Mouse (Mus musculus): Measurements from ENCODE around the gene Cemip. TPM values are rescaled to one million over a fixed set of nuclear protein-coding genes. Genes with fewer than 3 reads are reported as not detected.

The Cemip gene
- polyA plus RNA-seq, 1 experiment from 2014 or later: 0.41 TPM

- H3K27me3 ChIP-seq (ENCODE audit: insufficient read depth, poor library complexity, severe bottlenecking): 0 out of 2 replicates have a peak, but pooled peaks cover 7% of the 10 kb centered on the region
- DNase-seq (ENCODE audit: low spot score): no peak
- 66% methylated on average over 8 of the region's 8 CpGs for whole genome bisulfite sequencing
- H3K4me1 ChIP-seq: no peaks in the 10 kb centered on the region
- H3K27ac ChIP-seq: no peak overlapping the region
- no peaks in the 10 kb centered on the region for H3K36me3 ChIP-seq
- no peaks in the 10 kb centered on the region for H3K9me3 ChIP-seq
- H3K4me3 ChIP-seq: no peak overlapping the region
These were observed 46.3 kb downstream of the Cemip start for GRCm38 (mm10) chr7:84039856-84040522.

GRCm38 (mm10) chr7:84038642-84039041, 47.7 kb downstream of the Cemip start:
- no peak overlapping the region for H3K4me3 ChIP-seq
- no peaks in the 10 kb centered on the region for H3K36me3 ChIP-seq
- H3K27me3 ChIP-seq (ENCODE audit: insufficient read depth, poor library complexity, severe bottlenecking): 0 out of 2 replicates have a peak, but pooled peaks cover 7% of the 10 kb centered on the region
- H3K27ac ChIP-seq: no peak overlapping the region
- WGBS: 95% methylated on average over 10 of the region's 10 CpGs
- H3K4me1 ChIP-seq: no peaks in the 10 kb centered on the region
- DNase-seq (ENCODE audit: low spot score): no peak
- no peaks in the 10 kb centered on the region for H3K9me3 ChIP-seq

- no peaks in the 10 kb centered on the region for H3K9me3 ChIP-seq
- H3K27ac ChIP-seq: no peak overlapping the region
- WGBS: 90% methylated on average over 1 of the region's 1 CpGs
- H3K4me1 ChIP-seq: peaks cover 12% of the 10 kb centered on the region
- H3K4me3 ChIP-seq: no peak overlapping the region
- no peaks in the 10 kb centered on the region for H3K27me3 ChIP-seq (ENCODE audit: insufficient read depth, poor library complexity, severe bottlenecking)
- H3K36me3 ChIP-seq: no peaks in the 10 kb centered on the region
- DNase-seq (ENCODE audit: low spot score): no peak
These were observed 53.5 kb downstream of the Cemip start for GRCm38 (mm10) chr7:84032831-84033230.

- WGBS: 35% methylated on average over 3 of the region's 3 CpGs
- no peak overlapping the region for H3K27ac ChIP-seq
These were observed 57.1 kb downstream of the Cemip start for GRCm38 (mm10) chr7:84029120-84029771.

GRCm38 (mm10) chr7:84028368-84028767, 57.9 kb downstream of the Cemip start:
- 58% methylated on average over 4 of the region's 4 CpGs for WGBS
- no peak for DNase-seq (ENCODE audit: low spot score)
- no peaks in the 10 kb centered on the region for H3K36me3 ChIP-seq

More at GRCm38 (mm10) chr7:84029120-84029771, 57.1 kb downstream of the Cemip start:
- no peak for DNase-seq (ENCODE audit: low spot score)
- H3K4me3 ChIP-seq: no peak overlapping the region
- H3K27me3 ChIP-seq (ENCODE audit: insufficient read depth, poor library complexity, severe bottlenecking): no peaks in the 10 kb centered on the region
- H3K4me1 ChIP-seq: peaks cover 12% of the 10 kb centered on the region
- no peaks in the 10 kb centered on the region for H3K36me3 ChIP-seq
- H3K9me3 ChIP-seq: no peaks in the 10 kb centered on the region

GRCm38 (mm10) chr7:84026950-84027585, 59.2 kb downstream of the Cemip start:
- Histone ChIP-seq H3K27ac (no peak overlapping the region), H3K9me3 (no peaks in the 10 kb centered on the region), H3K27me3 (ENCODE audit: insufficient read depth, poor library complexity, severe bottlenecking) (no peaks in the 10 kb centered on the region), H3K4me3 (no peak overlapping the region), H3K4me1 (peaks cover 12% of the 10 kb centered on the region), H3K36me3 (no peaks in the 10 kb centered on the region)
- 76% methylated on average over 1 of the region's 1 CpGs for WGBS
- no peak for DNase-seq (ENCODE audit: low spot score)

More at GRCm38 (mm10) chr7:84028368-84028767, 57.9 kb downstream of the Cemip start:
- Histone ChIP-seq H3K27me3 (ENCODE audit: insufficient read depth, poor library complexity, severe bottlenecking) (no peaks in the 10 kb centered on the region), H3K9me3 (no peaks in the 10 kb centered on the region), H3K4me1 (peaks cover 12% of the 10 kb centered on the region), H3K27ac (no peak overlapping the region), H3K4me3 (no peak overlapping the region)

GRCm38 (mm10) chr7:84026090-84026489, 60.2 kb downstream of the Cemip start:
- H3K36me3 ChIP-seq: no peaks in the 10 kb centered on the region
- no peak for DNase-seq (ENCODE audit: low spot score)
- H3K4me1 ChIP-seq: peaks cover 12% of the 10 kb centered on the region
- no peaks in the 10 kb centered on the region for H3K27me3 ChIP-seq (ENCODE audit: insufficient read depth, poor library complexity, severe bottlenecking)
- no peak overlapping the region for H3K27ac ChIP-seq
- no peak overlapping the region for H3K4me3 ChIP-seq
- WGBS: 76% methylated on average over 4 of the region's 4 CpGs
- no peaks in the 10 kb centered on the region for H3K9me3 ChIP-seq

GRCm38 (mm10) chr7:84023466-84023865, 62.8 kb downstream of the Cemip start:
- H3K36me3 ChIP-seq: no peaks in the 10 kb centered on the region
- DNase-seq (ENCODE audit: low spot score): no peak
- H3K4me1 ChIP-seq: peaks cover 10% of the 10 kb centered on the region; the same call in 1 of the 2 replicates
- no peaks in the 10 kb centered on the region for H3K9me3 ChIP-seq
- 75% methylated on average over 6 of the region's 6 CpGs for WGBS
- no peak overlapping the region for H3K27ac ChIP-seq
- H3K27me3 ChIP-seq (ENCODE audit: insufficient read depth, poor library complexity, severe bottlenecking): no peaks in the 10 kb centered on the region
- H3K4me3 ChIP-seq: no peak overlapping the region

GRCm38 (mm10) chr7:84022462-84022861, 63.8 kb downstream of the Cemip start:
- Histone ChIP-seq H3K27ac (no peak overlapping the region), H3K4me1 (peaks cover 15% of the 10 kb centered on the region; the same call in 1 of the 2 replicates), H3K4me3 (no peak overlapping the region), H3K9me3 (no peaks in the 10 kb centered on the region), H3K27me3 (ENCODE audit: insufficient read depth, poor library complexity, severe bottlenecking) (peaks cover 5% of the 10 kb centered on the region; the same call in 1 of the 2 replicates), H3K36me3 (no peaks in the 10 kb centered on the region)
- 69% methylated on average over 3 of the region's 3 CpGs for WGBS
- DNase-seq (ENCODE audit: low spot score): no peak

- no peaks in the 10 kb centered on the region for H3K36me3 ChIP-seq
- no peak for DNase-seq (ENCODE audit: low spot score)
- H3K27me3 ChIP-seq (ENCODE audit: insufficient read depth, poor library complexity, severe bottlenecking): peaks cover 11% of the 10 kb centered on the region
- H3K9me3 ChIP-seq: no peaks in the 10 kb centered on the region
- no peak overlapping the region for H3K4me3 ChIP-seq
- peaks cover 15% of the 10 kb centered on the region; the same call in 1 of the 2 replicates for H3K4me1 ChIP-seq
- no peak overlapping the region for H3K27ac ChIP-seq
These were observed 66.9 kb downstream of the Cemip start for GRCm38 (mm10) chr7:84019381-84019780.

- DNase-seq (ENCODE audit: low spot score): no peak
- H3K4me1 ChIP-seq: peaks cover 15% of the 10 kb centered on the region; the same call in 1 of the 2 replicates
- peaks cover 11% of the 10 kb centered on the region for H3K27me3 ChIP-seq (ENCODE audit: insufficient read depth, poor library complexity, severe bottlenecking)
- WGBS: 59% methylated on average over 5 of the region's 5 CpGs
- H3K4me3 ChIP-seq: no peak overlapping the region
- no peaks in the 10 kb centered on the region for H3K36me3 ChIP-seq
- no peaks in the 10 kb centered on the region for H3K9me3 ChIP-seq
- no peak overlapping the region for H3K27ac ChIP-seq
These were observed 67.7 kb downstream of the Cemip start for GRCm38 (mm10) chr7:84018291-84019266.

GRCm38 (mm10) chr7:84015050-84015449, 71.3 kb downstream of the Cemip start:
- no peak for DNase-seq (ENCODE audit: low spot score)
- WGBS: 75% methylated on average over 1 of the region's 1 CpGs
- peaks cover 9% of the 10 kb centered on the region; the same call in 1 of the 2 replicates for H3K4me1 ChIP-seq
- H3K27ac ChIP-seq: no peak overlapping the region
- H3K27me3 ChIP-seq (ENCODE audit: insufficient read depth, poor library complexity, severe bottlenecking): peaks cover 11% of the 10 kb centered on the region
- no peaks in the 10 kb centered on the region for H3K9me3 ChIP-seq
- no peak overlapping the region for H3K4me3 ChIP-seq
- no peaks in the 10 kb centered on the region for H3K36me3 ChIP-seq
